Mouse (Mus musculus): Measurements from ENCODE around the gene Rgs3. TPM values are rescaled to one million over a fixed set of nuclear protein-coding genes. Genes with fewer than 3 reads are reported as not detected.

Gene Rgs3
- polyA plus RNA-seq, 1 experiment from 2014 or later = 8.2 TPM

DNA sequence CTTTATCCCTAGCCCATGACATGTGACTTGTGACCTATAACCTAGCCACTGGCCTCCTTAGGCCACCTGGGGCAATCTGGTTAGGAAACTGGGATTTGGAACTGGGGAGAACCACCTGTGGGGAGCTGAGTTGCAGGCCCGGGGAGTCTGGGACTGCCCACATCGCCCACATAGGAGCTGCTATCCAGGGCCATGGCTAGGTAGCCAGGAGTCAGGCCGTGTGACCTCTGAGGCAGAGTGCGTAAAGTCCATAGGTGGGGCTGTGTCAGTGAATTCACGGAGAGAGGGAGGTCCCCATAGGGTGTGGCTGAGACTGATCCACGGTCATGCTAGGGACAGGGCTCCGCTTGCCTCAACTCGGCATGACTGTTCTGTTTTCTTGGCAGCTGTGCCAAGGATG lies 175.6 kb downstream of the Rgs3 start:
- CTCF ChIA-PET = no interaction called here
- ATAC-seq (no peak), DNase-seq (ENCODE audit: low read depth, low spot score) (no peak)
- POLR2A ChIA-PET = no interaction called here
- in situ Hi-C loops (cut with MboI; ENCODE audit: low pct_unique_long_range_greater_than_20kb) = no loop called here
- no peak for TF ChIP-seq CTCF (IDR thresholded peaks at IDR 0.05)
- H3K27me3 ChIP-seq = no peaks in the 10 kb centered on the region

- ATAC-seq = no peak
- no peak for DNase-seq (ENCODE audit: low read depth, low spot score)
- TF ChIP-seq CTCF (IDR thresholded peaks at IDR 0.05) = no peak
- ChIA-PET POLR2A (no interaction called here), CTCF (no interaction called here)
- H3K27me3 ChIP-seq = no peaks in the 10 kb centered on the region
- in situ Hi-C loops (cut with MboI; ENCODE audit: low pct_unique_long_range_greater_than_20kb) = no loop called here
These were observed 176.2 kb downstream of the Rgs3 start for GRCm38 (mm10) chr4:62735878-62736277.

- DNase-seq (ENCODE audit: low read depth, low spot score) (no peak), ATAC-seq (no peak)
- CTCF ChIA-PET = no interaction called here
- H3K27me3 ChIP-seq = no peaks in the 10 kb centered on the region
- in situ Hi-C loops (cut with MboI; ENCODE audit: low pct_unique_long_range_greater_than_20kb) = no loop called here
- no peak for TF ChIP-seq CTCF (IDR thresholded peaks at IDR 0.05)
- POLR2A ChIA-PET = interaction anchor here (0.5 to 0.6 kb wide), 2 partner anchors 8 to 11 kb away, joined by 3 to 4 read pairs; no protein-coding TSS in a partner anchor
These were observed 176.8 kb downstream of the Rgs3 start for GRCm38 (mm10) chr4:62736421-62736820.

GRCm38 (mm10) chr4:62736904-62737303 lies 177.3 kb downstream of the Rgs3 start:
- ChIA-PET POLR2A (interaction anchor here (0.5 to 0.6 kb wide), 2 partner anchors 8 to 11 kb away, joined by 3 to 4 read pairs; no protein-coding TSS in a partner anchor), CTCF (no interaction called here)
- H3K27me3 ChIP-seq = no peaks in the 10 kb centered on the region
- in situ Hi-C loops (cut with MboI; ENCODE audit: low pct_unique_long_range_greater_than_20kb) = no loop called here
- no peak for TF ChIP-seq CTCF (IDR thresholded peaks at IDR 0.05)
- ATAC-seq (no peak), DNase-seq (ENCODE audit: low read depth, low spot score) (no peak)

GRCm38 (mm10) chr4:62737983-62738695 lies 178.5 kb downstream of the Rgs3 start:
- H3K27me3 ChIP-seq = no peaks in the 10 kb centered on the region
- DNase-seq (ENCODE audit: low read depth, low spot score) = no peak
- in situ Hi-C loops (cut with MboI; ENCODE audit: low pct_unique_long_range_greater_than_20kb) = no loop called here
- no peak for ATAC-seq
- ChIA-PET CTCF (interaction anchor here (1.3 to 1.7 kb wide), 3 partner anchors 19 to 40 kb away, joined by 3 to 6 read pairs (median 4); no protein-coding TSS in a partner anchor), POLR2A (no interaction called here)
- TF ChIP-seq CTCF (IDR thresholded peaks at IDR 0.05) = no peak

DNA sequence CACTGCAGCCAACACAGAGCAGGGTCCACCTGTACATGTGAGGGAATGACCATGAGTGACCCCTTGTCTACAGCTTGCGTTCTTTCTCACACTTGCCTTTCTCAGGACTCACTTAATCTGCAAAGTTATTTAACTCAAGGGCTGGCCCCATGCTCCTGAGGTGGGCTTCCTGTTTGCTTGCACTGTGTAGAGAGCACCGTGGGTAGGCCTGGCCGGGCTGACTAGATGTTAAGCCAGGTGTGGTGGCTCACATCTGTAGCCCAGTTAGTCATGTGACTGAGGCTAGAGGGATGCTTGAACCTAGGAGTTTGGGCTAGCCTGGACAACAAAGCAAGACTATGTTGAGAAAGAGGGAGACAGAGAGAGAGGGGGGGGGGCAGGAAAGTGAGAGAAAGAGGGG lies 179.3 kb downstream of the Rgs3 start:
- ATAC-seq = no peak
- no peak for TF ChIP-seq CTCF (IDR thresholded peaks at IDR 0.05)
- H3K27me3 ChIP-seq = no peaks in the 10 kb centered on the region
- ChIA-PET CTCF (interaction anchor here (1.3 to 1.7 kb wide), 4 partner anchors 12 to 41 kb away, joined by 3 to 6 read pairs (median 5); no protein-coding TSS in a partner anchor), POLR2A (no interaction called here)
- in situ Hi-C loops (cut with MboI; ENCODE audit: low pct_unique_long_range_greater_than_20kb) = no loop called here
- DNase-seq (ENCODE audit: low read depth, low spot score) = no peak

DNA sequence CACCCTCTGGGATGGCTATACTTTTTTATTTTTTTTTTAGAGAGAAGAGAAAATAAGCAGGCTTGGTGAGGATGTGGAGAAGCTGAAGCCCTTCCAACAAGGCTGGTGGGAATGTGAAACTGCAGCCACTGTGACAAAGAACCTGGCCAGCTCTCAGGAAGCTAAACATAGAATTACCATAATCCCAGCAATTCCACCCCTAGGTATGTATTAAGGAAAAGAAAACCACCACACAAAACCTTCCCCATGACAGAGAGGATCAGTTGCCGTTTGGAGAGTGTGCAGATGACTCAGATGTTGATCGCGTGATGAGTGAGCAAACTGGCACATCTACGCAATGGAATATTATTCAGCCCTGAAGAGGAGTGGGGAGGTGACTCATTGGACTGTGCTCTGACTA lies 179.9 kb downstream of the Rgs3 start:
- DNase-seq (ENCODE audit: low read depth, low spot score) (no peak), ATAC-seq (no peak)
- POLR2A ChIA-PET = no interaction called here
- TF ChIP-seq CTCF (IDR thresholded peaks at IDR 0.05) = no peak
- CTCF ChIA-PET = interaction anchor here (1.6 to 1.7 kb wide), 2 partner anchors 13 to 20 kb away, joined by 3 to 6 read pairs; no protein-coding TSS in a partner anchor
- in situ Hi-C loops (cut with MboI; ENCODE audit: low pct_unique_long_range_greater_than_20kb) = no loop called here
- no peaks in the 10 kb centered on the region for H3K27me3 ChIP-seq

DNA sequence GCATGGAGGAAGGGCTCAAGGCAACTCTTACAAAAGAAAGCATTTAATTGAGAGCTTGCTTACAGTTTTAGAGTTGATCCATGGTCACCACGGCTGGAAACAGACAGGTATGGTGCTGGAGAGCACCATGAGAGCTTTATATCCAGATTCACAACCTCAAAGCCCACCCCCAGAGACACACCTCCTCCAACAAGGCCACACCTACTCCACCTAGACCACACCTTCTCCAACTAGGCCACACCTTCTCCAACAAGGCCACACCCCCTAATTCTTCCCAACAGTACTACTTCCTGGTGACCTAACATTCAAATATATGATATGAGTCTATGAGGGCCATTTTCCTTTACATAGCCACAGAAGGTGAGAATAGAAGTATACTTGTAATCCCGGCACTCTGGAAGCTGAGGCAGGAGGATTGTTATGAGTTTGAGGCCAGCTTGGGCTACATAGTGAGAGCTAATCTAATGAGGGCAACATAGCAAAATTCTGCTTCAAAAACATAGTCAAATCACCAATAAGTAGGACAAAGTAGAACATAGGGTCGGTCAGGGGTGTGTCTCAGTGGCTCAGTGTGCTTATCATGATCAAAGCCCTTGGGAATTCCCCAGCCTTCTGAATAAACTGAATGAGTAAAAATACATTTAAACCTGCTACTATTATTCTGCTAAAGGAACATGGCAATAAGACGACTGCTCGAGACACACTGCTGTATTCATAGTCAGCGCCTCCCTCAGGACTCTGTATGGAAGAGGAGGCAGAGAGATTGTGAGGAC lies 180.8 kb downstream of the Rgs3 start:
- CTCF ChIA-PET = interaction anchor here (1.7 kb wide), 1 partner anchor 13 kb away, joined by 6 read pairs; no protein-coding TSS in a partner anchor
- DNase-seq (ENCODE audit: low read depth, low spot score) (no peak), ATAC-seq (no peak)
- H3K27me3 ChIP-seq = no peaks in the 10 kb centered on the region
- POLR2A ChIA-PET = no interaction called here
- in situ Hi-C loops (cut with MboI; ENCODE audit: low pct_unique_long_range_greater_than_20kb) = no loop called here
- TF ChIP-seq CTCF (IDR thresholded peaks at IDR 0.05) = no peak

GRCm38 (mm10) chr4:62741055-62741453 lies 181.4 kb downstream of the Rgs3 start:
- ATAC-seq = no peak
- POLR2A ChIA-PET = no interaction called here
- no peak for TF ChIP-seq CTCF (IDR thresholded peaks at IDR 0.05)
- no peak for DNase-seq (ENCODE audit: low read depth, low spot score)
- CTCF ChIA-PET = no interaction called here
- H3K27me3 ChIP-seq = no peaks in the 10 kb centered on the region
- in situ Hi-C loops (cut with MboI; ENCODE audit: low pct_unique_long_range_greater_than_20kb) = no loop called here

- no peak for ATAC-seq
- H3K27me3 ChIP-seq = no peaks in the 10 kb centered on the region
- in situ Hi-C loops (cut with MboI; ENCODE audit: low pct_unique_long_range_greater_than_20kb) = no loop called here
- ChIA-PET CTCF (no interaction called here), POLR2A (no interaction called here)
- no peak for TF ChIP-seq CTCF (IDR thresholded peaks at IDR 0.05)
- DNase-seq (ENCODE audit: low read depth, low spot score) = no peak
These were observed 182.0 kb downstream of the Rgs3 start for GRCm38 (mm10) chr4:62741601-62742000.

Measured in Patski (cell line).